ENCODE assay signal across 9 mouse cellular contexts in the genomic region with DNA sequence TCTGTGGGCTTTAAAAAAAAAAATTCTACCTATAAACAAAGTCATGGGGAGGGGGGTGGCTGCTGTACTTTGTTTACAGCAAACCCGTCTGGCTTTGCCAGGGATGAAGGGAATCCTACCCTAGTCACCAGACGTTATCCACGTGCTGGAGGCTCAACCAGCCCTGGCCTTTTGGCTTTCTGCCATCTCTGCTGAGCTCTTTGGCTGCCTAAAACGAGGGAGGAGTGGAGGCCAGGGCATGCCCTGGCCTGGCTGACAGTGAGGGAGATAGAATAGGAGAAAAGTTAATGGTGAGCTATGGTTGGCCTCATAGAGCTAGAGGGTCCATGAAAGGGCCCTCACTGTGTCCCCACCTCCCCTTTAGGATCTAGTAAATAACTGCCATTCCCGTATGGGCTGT.
DNase-seq lines count a peak whose midpoint lies in the region; ATAC-seq lines count a peak whose summit lies in the region.
"Had no signal": no experiment of that assay in that cellular context is flagged by ENCODE, and none has a peak within 500 bp of the region (broad histone marks: within the 10 kb centered on the region; RNA-seq: fewer than 3 reads in every experiment).

No protein-coding gene starts in this region.

- no peak overlapping the region for H3K9ac ChIP-seq in forebrain, embryonic 15.5 days (replicated peaks)
- H3K9ac ChIP-seq: heart, embryonic 13.5 days had no signal

- ATAC-seq in forebrain, embryonic 15.5 days (replicated peaks) = no peak

- no peak overlapping the region for H3K27ac ChIP-seq in forebrain, embryonic 10.5 days
- no peak overlapping the region for H3K27ac ChIP-seq in forebrain, embryonic 15.5 days (replicated peaks)
- H3K27ac ChIP-seq: heart, embryonic 13.5 days had no signal

- H3K4me1 ChIP-seq in forebrain, embryonic 10.5 days = no peaks in the 10 kb centered on the region
- H3K4me1 ChIP-seq in forebrain, embryonic 15.5 days = no peaks in the 10 kb centered on the region
- H3K4me1 ChIP-seq: megakaryocyte, embryonic 14.5 days had no signal

- no peaks in the 10 kb centered on the region for H3K36me3 ChIP-seq in forebrain, embryonic 10.5 days (replicated peaks)
- H3K36me3 ChIP-seq in forebrain, embryonic 15.5 days = no peaks in the 10 kb centered on the region
- H3K36me3 ChIP-seq: heart, embryonic 13.5 days had no signal

- DNase-seq in urinary bladder, adult 18-20 months (ENCODE audit: low spot score in 2 of 2) = peak; percentile 8 to 27
- no peak for DNase-seq in urinary bladder, postnatal 10 days (ENCODE audit: low spot score)
- peak; percentile 53 for DNase-seq in cerebellum, adult 8-10 months
- DNase-seq in kidney, adult 9 months = peak; percentile 68
- DNase-seq in yolk sac, embryonic 10.5 days (ENCODE audit: low spot score) = peak; percentile 24
- no peak for DNase-seq in forebrain, embryonic 10.5 days (ENCODE audit: extremely low spot score, low spot score)

- no peaks in the 10 kb centered on the region for H3K9me3 ChIP-seq in forebrain, embryonic 10.5 days
- no peaks in the 10 kb centered on the region for H3K9me3 ChIP-seq in forebrain, embryonic 15.5 days
- H3K9me3 ChIP-seq: heart, embryonic 13.5 days; megakaryocyte, embryonic 14.5 days had no signal

- 67% methylated on average over 5 of the region's 5 CpGs for WGBS in forebrain, embryonic 10.5 days
- WGBS in forebrain, embryonic 15.5 days = 35% methylated on average over 5 of the region's 5 CpGs

- no peak overlapping the region for H3K4me3 ChIP-seq in forebrain, embryonic 10.5 days
- no peak overlapping the region for H3K4me3 ChIP-seq in forebrain, embryonic 15.5 days
- H3K4me3 ChIP-seq: heart, embryonic 13.5 days; megakaryocyte, embryonic 14.5 days had no signal

- H3K4me2 ChIP-seq in forebrain, embryonic 15.5 days (replicated peaks) = no peak overlapping the region
- H3K4me2 ChIP-seq: heart, embryonic 13.5 days had no signal

- H3K27me3 ChIP-seq in forebrain, embryonic 10.5 days (ENCODE audit: poor library complexity, severe bottlenecking) = no peaks in the 10 kb centered on the region; the same call in 1 of the 2 replicates
- H3K27me3 ChIP-seq in forebrain, embryonic 15.5 days = no peaks in the 10 kb centered on the region
- H3K27me3 ChIP-seq: heart, embryonic 13.5 days had no signal

Comparison
In these comparisons a context has a peak if more than half of its experiments do, and no peak if none do; other contexts are left out.
1. DNase-seq: peak in urinary bladder, adult 18-20 months (2 of 2), cerebellum, adult 8-10 months (single experiment), kidney, adult 9 months (single experiment) and yolk sac, embryonic 10.5 days (single experiment); none in urinary bladder, postnatal 10 days (single experiment) and forebrain, embryonic 10.5 days (single experiment).